Mouse (Mus musculus) lung, postnatal 0 days (tissue): ENCODE measurements around the gene Acot5.

Experiments used
- CTCF ChIP-seq: IDR thresholded peaks from 2 replicates; pipeline ENCODE4 v1.5.1; 2016; ENCODE audit warnings: antibody characterized with exemption, mild to moderate bottlenecking
- EP300 ChIP-seq: IDR thresholded peaks from 2 replicates; pipeline ENCODE4 v1.6.1; 2016; ENCODE audit warnings: antibody characterized with exemption, mild to moderate bottlenecking, control low read depth

- no peak for TF ChIP-seq CTCF
- TF ChIP-seq EP300: no peak
Measured at GRCm38 (mm10) chr12:84101493-84101845, 32.3 kb downstream of the Acot5 start.
